Mouse (Mus musculus) liver, embryonic 13.5 days (tissue): ENCODE results near the gene Tcap. TPM values are rescaled to one million over a fixed set of nuclear protein-coding genes. Genes with fewer than 3 reads are reported as not detected.
A peak's percentile ranks its signal among the peaks of the same experiment; 100 is the strongest.

Source experiments
- ATAC-seq: fragments of 200-750 bp; cut with Nextera tagmentation; 2 replicates; pipeline ENCODE4 v1.8.0; 2017; ENCODE audit warnings: low read depth, mild to moderate bottlenecking, moderate number of reproducible peaks, moderate library complexity
- DNase-seq: peaks from one replicate; pipeline ENCODE4 v3.0.0; 2022
- H3K27ac ChIP-seq: fragments of 300-500 bp; sonication (generic); 2 replicates; pipeline ENCODE4 v1.5.1; 2015; ENCODE audit warnings: moderate library complexity, mild to moderate bottlenecking, inconsistent platforms
- H3K27me3 ChIP-seq: fragments of 300-500 bp; sonication (generic); 2 replicates; pipeline ENCODE4 v1.6.1; 2015; ENCODE audit warnings: mild to moderate bottlenecking, inconsistent platforms
- H3K36me3 ChIP-seq: fragments of 300-500 bp; sonication (generic); 2 replicates; pipeline ENCODE4 v1.6.1; 2015; ENCODE audit warnings: mild to moderate bottlenecking, inconsistent platforms
- H3K4me1 ChIP-seq: fragments of 300-500 bp; sonication (generic); replicated peaks from 2 replicates; pipeline ENCODE4 v1.6.1; 2015; ENCODE audit warnings: inconsistent platforms
- H3K4me2 ChIP-seq: fragments of 300-500 bp; sonication (generic); 2 replicates; pipeline ENCODE4 v1.6.1; 2015; ENCODE audit warnings: inconsistent platforms, mild to moderate bottlenecking, moderate library complexity
- H3K4me3 ChIP-seq: fragments of 300-500 bp; sonication (generic); replicated peaks from 2 replicates; pipeline ENCODE4 v1.5.1; 2015; ENCODE audit warnings: mild to moderate bottlenecking, inconsistent platforms
- H3K9ac ChIP-seq: fragments of 300-500 bp; sonication (generic); 2 replicates; pipeline ENCODE4 v1.6.1; 2015; ENCODE audit warnings: mild to moderate bottlenecking, inconsistent platforms
- H3K9me3 ChIP-seq: fragments of 300-500 bp; sonication (generic); replicated peaks from 2 replicates; pipeline ENCODE4 v1.6.1; 2016; ENCODE audit warnings: inconsistent platforms
- WGBS: fragments of 180-500 bp; shearing (Covaris S2); methylation state at CpG from one replicate; pipeline ENCODE4 v1.1.7; 2015; ENCODE audit not compliant: insufficient replicate concordance; 5-methylcytosine and 5-hydroxymethylcytosine counted together
- polyA plus RNA-seq: library from polyadenylated mRNA; unstranded; fragments of >200 nt; fragmentation: Nextera tagmentation; extraction: Ambion mirVana; gene quantifications from 2 replicates; pipeline ENCODE4 v1.2.1, GENCODE M21; 2015

Tcap gene
- polyA plus RNA-seq, 1 experiment from 2014 or later = 0.59 TPM

DNA sequence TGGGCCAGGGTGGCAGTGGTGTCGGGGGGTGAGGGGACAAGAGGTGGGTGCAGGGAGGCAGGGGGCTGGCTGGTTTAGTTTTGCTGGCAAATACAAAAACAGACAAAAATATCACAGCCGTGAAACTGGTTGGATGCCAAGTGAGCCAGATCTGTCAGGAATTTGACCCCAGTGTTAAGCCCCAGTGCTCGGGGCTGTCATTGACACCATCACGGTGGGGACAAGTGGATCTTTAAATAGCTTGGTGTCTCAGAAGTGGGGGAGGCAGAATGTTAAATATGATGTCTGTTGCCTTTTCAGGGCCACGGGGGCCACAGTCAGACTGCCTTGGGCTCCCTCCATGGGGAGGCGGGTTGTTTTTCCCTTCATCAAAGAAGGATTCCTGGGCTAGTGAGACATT is 10.7 kb downstream of the Tcap start:
- H3K4me1 ChIP-seq = peaks cover 47% of the 10 kb centered on the region
- H3K27me3 ChIP-seq = peaks cover 10% of the 10 kb centered on the region; the same call in 1 of the 2 replicates
- DNase-seq (no peak), ATAC-seq (no peak)
- WGBS = 58% methylated on average over 6 of the region's 6 CpGs
- H3K4me2 ChIP-seq = no peak overlapping the region
- H3K4me3 ChIP-seq = no peak overlapping the region
- no peaks in the 10 kb centered on the region for H3K9me3 ChIP-seq
- 0 out of 2 replicates have a peak, but pooled peaks cover 2% of the 10 kb centered on the region for H3K36me3 ChIP-seq
- H3K9ac ChIP-seq = no peak overlapping the region
- H3K27ac ChIP-seq = peak overlapping the region; percentile 80

DNA sequence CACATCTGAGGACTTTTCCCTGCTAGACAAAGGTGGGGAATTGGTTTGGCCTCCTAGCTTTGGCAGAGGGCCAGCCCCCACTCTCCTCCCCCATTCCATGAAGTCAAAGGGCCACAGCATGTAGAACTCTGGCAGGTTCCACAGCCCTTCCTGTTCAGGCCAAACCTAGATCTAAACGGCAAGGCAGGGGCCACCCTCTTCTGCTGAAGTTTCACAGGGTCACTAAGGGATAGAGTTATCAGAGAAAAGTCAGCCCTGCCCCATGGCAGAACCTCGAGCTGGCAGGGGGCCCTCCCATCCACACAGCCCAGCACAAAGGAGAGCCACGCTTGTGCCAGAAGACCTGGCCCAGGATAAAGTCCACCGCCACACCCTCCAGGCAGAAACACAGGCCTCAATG is 11.4 kb downstream of the Tcap start:
- Histone ChIP-seq H3K27me3 (peaks cover 7% of the 10 kb centered on the region; the same call in 1 of the 2 replicates), H3K27ac (peak overlapping the region; percentile 80), H3K36me3 (0 out of 2 replicates have a peak, but pooled peaks cover 2% of the 10 kb centered on the region), H3K9ac (peak overlapping the region; percentile 30; the same call in 1 of the 2 replicates), H3K4me2 (no peak overlapping the region), H3K4me1 (peaks cover 52% of the 10 kb centered on the region), H3K4me3 (no peak overlapping the region), H3K9me3 (no peaks in the 10 kb centered on the region)
- DNase-seq = peak; percentile 34
- WGBS = 16% methylated on average over 4 of the region's 4 CpGs
- ATAC-seq = peak; percentile 57

GRCm38 (mm10) chr11:98397946-98398345 is 14.3 kb downstream of the Tcap start:
- Histone ChIP-seq H3K4me2 (no peak overlapping the region), H3K4me3 (no peak overlapping the region), H3K4me1 (peaks cover 44% of the 10 kb centered on the region), H3K9ac (no peak overlapping the region), H3K9me3 (no peaks in the 10 kb centered on the region), H3K36me3 (0 out of 2 replicates have a peak, but pooled peaks cover 2% of the 10 kb centered on the region), H3K27ac (no peak overlapping the region), H3K27me3 (0 out of 2 replicates have a peak, but pooled peaks cover 2% of the 10 kb centered on the region)
- no peak for DNase-seq
- ATAC-seq = no peak
- 78% methylated on average over 7 of the region's 7 CpGs for WGBS

GRCm38 (mm10) chr11:98400161-98400726 is 16.6 kb downstream of the Tcap start, which contains the start of gene Pgap3:
Gene Pgap3 (minus strand): TSS chr11:98400490.
- DNase-seq = peak; percentile 75
- under 1% methylated on average over 40 of the region's 40 CpGs for WGBS
- peak within 1 kb of the TSS; percentile 79 for H3K9ac ChIP-seq

GRCm38 (mm10) chr11:98400816-98401215 is 17.2 kb downstream of the Tcap start:
- H3K4me2 ChIP-seq = peak overlapping the region; percentile 79
- H3K36me3 ChIP-seq = 0 out of 2 replicates have a peak, but pooled peaks cover 2% of the 10 kb centered on the region
- 58% methylated on average over 3 of the region's 3 CpGs for WGBS
- H3K27me3 ChIP-seq = peaks cover 9% of the 10 kb centered on the region; the same call in 1 of the 2 replicates
- H3K4me1 ChIP-seq = peaks cover 18% of the 10 kb centered on the region
- ATAC-seq (no peak), DNase-seq (no peak)
- H3K9ac ChIP-seq = peak overlapping the region; percentile 79
- peak overlapping the region; percentile 90; the same call in 1 of the 2 replicates for H3K27ac ChIP-seq
- H3K4me3 ChIP-seq = peak overlapping the region; percentile 84
- no peaks in the 10 kb centered on the region for H3K9me3 ChIP-seq

More at GRCm38 (mm10) chr11:98400161-98400726, 16.6 kb downstream of the Tcap start, which contains the start of gene Pgap3:
- Histone ChIP-seq H3K36me3 (0 out of 2 replicates have a peak, but pooled peaks cover 2% of the 10 kb centered on the region), H3K4me3 (peak within 1 kb of the TSS; percentile 84), H3K4me2 (peak within 1 kb of the TSS; percentile 79), H3K9me3 (no peaks in the 10 kb centered on the region), H3K27ac (peak within 1 kb of the TSS; percentile 90), H3K4me1 (peaks cover 21% of the 10 kb centered on the region), H3K27me3 (peaks cover 9% of the 10 kb centered on the region; the same call in 1 of the 2 replicates)
- ATAC-seq = peak; percentile 80

DNA sequence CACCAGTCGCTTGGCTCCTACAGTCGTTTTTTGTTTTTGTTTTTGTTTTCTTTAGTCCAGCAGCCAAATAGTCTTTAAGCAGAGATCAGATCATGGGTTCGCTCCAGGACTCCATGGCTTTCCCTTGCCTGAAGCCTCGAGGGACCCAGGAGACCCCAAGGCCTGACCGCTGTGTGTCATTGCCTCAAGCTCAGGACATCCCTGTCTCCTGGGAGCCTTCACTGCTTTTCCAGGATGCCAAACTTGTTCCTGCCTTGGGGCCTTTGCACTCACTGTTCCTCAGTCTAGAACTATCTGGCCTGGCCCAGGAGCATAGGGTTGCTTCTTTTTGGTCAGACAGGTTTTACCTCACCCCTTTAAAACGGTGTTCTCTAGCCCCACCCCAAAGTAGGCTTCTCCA is 23.0 kb downstream of the Tcap start:
- Histone ChIP-seq H3K4me3 (no peak overlapping the region), H3K27me3 (peaks cover 36% of the 10 kb centered on the region), H3K27ac (no peak overlapping the region), H3K9me3 (no peaks in the 10 kb centered on the region), H3K4me1 (peaks cover 9% of the 10 kb centered on the region; the same call in 1 of the 2 replicates), H3K9ac (no peak overlapping the region), H3K4me2 (no peak overlapping the region), H3K36me3 (no peaks in the 10 kb centered on the region)
- ATAC-seq (no peak), DNase-seq (no peak)
- WGBS = 56% methylated on average over 6 of the region's 6 CpGs

GRCm38 (mm10) chr11:98408872-98409271 is 25.3 kb downstream of the Tcap start:
- H3K9me3 ChIP-seq = no peaks in the 10 kb centered on the region
- H3K4me1 ChIP-seq = peaks cover 10% of the 10 kb centered on the region; the same call in 1 of the 2 replicates
- H3K4me3 ChIP-seq = no peak overlapping the region
- H3K9ac ChIP-seq = no peak overlapping the region
- H3K4me2 ChIP-seq = no peak overlapping the region
- H3K27me3 ChIP-seq = peaks cover 50% of the 10 kb centered on the region
- no peak overlapping the region for H3K27ac ChIP-seq
- ATAC-seq (peak; percentile 15; the same call in 1 of the 2 replicates), DNase-seq (no peak)
- 51% methylated on average over 8 of the region's 8 CpGs for WGBS
- H3K36me3 ChIP-seq = no peaks in the 10 kb centered on the region

DNA sequence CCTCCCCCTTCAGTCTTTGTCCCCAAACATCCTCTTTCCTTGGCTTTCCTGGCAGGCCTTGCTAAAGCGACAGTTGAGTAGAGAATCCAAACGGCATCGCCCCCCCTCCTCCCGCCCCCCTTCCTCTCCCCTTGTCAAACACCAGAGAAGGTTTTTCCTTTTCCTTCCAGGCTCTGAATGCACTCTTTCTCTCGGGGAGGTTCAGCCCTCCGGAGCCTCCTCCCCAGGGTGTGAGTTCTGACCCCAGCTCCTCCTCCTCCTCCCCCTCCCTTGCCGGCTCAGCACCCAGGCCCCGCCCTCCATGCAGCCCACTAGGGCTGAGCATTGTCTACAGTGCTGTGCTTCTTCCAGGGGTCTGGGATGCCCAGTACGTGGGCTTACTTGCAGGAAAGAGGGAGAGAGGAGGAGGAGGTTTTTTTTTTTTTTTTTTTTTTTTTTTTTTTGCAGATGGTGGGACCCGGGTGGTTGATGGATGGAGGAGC is 25.8 kb downstream of the Tcap start:
- Histone ChIP-seq H3K4me2 (no peak overlapping the region), H3K27me3 (peaks cover 55% of the 10 kb centered on the region), H3K4me1 (peaks cover 12% of the 10 kb centered on the region), H3K4me3 (no peak overlapping the region), H3K9me3 (no peaks in the 10 kb centered on the region), H3K27ac (no peak overlapping the region), H3K9ac (no peak overlapping the region), H3K36me3 (no peaks in the 10 kb centered on the region)
- 10% methylated on average over 10 of the region's 10 CpGs for WGBS
- DNase-seq = no peak
- ATAC-seq = peak; percentile 34

DNA sequence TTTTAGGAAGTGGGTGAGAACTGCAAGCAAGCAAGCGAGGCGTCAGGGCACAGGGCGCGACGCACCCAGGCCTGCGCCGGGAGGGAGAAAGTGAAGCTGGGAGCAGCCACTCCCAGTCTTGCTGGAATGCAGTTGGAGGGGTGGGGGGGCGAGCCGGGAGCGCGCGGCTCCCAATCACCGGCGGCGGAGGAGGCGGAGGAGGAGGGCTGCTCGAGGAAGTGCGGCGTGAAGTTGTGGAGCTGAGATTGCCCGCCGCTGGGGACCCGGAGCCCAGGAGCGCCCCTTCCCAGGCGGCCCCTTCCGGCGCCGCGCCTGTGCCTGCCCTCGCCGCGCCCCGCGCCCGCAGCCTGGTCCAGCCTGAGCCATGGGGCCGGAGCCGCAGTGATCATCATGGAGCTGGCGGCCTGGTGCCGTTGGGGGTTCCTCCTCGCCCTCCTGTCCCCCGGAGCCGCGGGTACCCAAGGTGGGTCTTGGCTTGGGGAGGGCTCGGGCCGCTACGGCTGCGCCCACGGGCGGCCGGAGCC is 28.7 kb downstream of the Tcap start, which contains the start of gene Erbb2:
Gene Erbb2 (plus strand): TSS at position 198 of the 524 bp plus-strand sequence.
- Histone ChIP-seq H3K9ac (peak within 1 kb of the TSS; percentile 64), H3K9me3 (no peaks in the 10 kb centered on the region), H3K36me3 (no peaks in the 10 kb centered on the region), H3K27ac (peak within 1 kb of the TSS; percentile 39; the same call in 1 of the 2 replicates), H3K4me2 (peak within 1 kb of the TSS; percentile 56), H3K4me3 (peak within 1 kb of the TSS; percentile 62), H3K4me1 (peaks cover 15% of the 10 kb centered on the region), H3K27me3 (peaks cover 77% of the 10 kb centered on the region)
- ATAC-seq = peak; percentile 49
- no peak for DNase-seq
- 1% methylated on average over 41 of the region's 49 CpGs for WGBS

DNA sequence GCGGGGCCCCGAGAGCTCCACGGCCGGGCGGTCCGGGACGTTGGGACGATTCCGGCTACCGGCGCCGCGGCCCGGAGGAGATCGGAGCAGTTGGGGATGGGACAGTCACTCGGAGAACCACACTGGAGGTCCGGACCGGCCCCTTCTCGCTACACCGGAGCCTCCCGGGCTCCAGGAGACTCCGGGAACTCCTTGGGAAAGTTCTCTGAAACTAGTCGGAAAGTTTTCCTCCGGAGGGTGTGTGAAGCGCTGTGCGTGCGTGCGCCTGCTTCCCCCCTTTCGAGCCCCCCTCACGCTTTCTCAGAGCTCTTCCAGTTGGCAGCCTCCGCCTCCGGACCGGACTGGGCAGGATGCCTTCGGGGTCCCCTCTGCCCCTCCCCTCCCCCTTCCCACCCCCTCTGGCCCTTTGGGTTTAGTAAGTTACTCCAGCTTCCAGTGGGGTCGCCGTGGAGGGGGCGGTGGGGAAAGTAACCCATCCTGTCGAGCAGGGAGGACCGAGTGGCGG is 29.2 kb downstream of the Tcap start:
- Histone ChIP-seq H3K4me3 (peak overlapping the region; percentile 62), H3K9ac (peak overlapping the region; percentile 64), H3K9me3 (no peaks in the 10 kb centered on the region), H3K27me3 (peaks cover 77% of the 10 kb centered on the region), H3K36me3 (no peaks in the 10 kb centered on the region), H3K4me2 (peak overlapping the region; percentile 56), H3K4me1 (peaks cover 15% of the 10 kb centered on the region), H3K27ac (peak overlapping the region; percentile 39; the same call in 1 of the 2 replicates)
- ATAC-seq (no peak), DNase-seq (no peak)
- WGBS = 2% methylated on average over 40 of the region's 40 CpGs

GRCm38 (mm10) chr11:98413731-98414130 is 30.1 kb downstream of the Tcap start:
- Histone ChIP-seq H3K4me2 (peak overlapping the region; percentile 56), H3K27ac (no peak overlapping the region), H3K4me1 (peaks cover 14% of the 10 kb centered on the region), H3K9ac (no peak overlapping the region), H3K9me3 (no peaks in the 10 kb centered on the region), H3K4me3 (peak overlapping the region; percentile 62; the same call in 1 of the 2 replicates), H3K27me3 (peaks cover 77% of the 10 kb centered on the region), H3K36me3 (no peaks in the 10 kb centered on the region)
- no peak for ATAC-seq
- WGBS = 29% methylated on average over 7 of the region's 7 CpGs
- no peak for DNase-seq
